Mouse (Mus musculus): ENCODE results near the gene Agbl5.

Agbl5 gene

DNA sequence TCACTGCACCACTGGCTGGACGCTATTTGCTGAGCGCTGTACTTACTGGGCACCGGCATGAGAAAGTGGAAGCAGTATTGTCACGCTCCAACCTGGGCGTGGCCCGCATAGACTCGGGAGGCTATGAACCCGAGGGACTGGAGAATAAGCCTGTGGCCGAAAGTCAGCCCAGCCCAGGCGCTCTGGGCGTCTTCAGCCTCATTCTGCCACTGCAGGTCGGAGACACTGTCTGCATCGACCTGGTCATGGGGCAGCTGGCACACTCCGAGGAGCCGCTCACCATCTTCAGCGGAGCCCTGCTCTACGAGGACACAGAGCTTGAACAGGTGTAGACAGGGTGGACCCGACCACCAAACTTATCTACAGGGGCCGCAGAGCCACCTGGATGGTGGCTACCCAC lies 32.1 kb downstream of the Agbl5 start:
- no peak for DNase-seq (ENCODE audit: low spot score in 2 of 2)

DNA sequence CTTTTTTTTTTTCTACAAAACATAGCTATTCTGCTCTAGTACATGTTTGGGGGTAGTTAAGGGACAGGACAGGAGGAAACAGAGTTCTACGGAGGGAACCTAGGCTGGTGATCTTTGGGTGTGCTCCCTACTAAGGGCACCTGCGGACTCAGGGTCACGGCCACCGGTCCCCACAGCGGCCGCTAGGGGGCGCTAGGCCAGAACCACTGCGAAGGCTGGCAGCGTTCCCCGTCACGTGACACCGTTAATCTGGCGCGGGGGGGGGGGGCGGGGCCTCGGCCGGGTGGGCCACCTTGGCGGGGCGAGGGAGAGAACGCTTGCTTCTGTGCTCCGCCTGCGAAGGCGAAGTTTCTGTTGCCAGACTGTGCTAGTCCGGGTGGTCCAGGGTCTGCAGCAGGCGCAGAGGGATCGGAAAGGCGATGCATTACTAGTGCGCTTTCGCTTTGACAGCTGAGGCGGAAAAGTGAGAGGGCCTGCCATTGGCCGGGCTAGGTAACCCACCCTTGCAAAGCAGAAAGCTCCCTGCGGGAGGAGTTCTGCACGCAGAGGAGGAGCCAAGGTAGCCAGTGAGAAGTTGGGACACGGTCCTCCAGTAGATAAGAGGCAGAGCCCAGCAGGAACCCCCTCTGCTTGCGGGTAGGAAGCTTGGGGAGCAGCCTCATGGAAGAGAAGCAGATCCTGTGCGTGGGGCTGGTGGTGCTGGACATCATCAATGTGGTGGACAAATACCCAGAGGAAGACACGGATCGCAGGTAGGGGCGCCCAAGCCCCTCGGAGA lies 33.0 kb downstream of the Agbl5 start, which contains the start of gene Khk:
Gene Khk (plus strand): TSS at position 176 of the 778 bp plus-strand sequence.
- DNase-seq (ENCODE audit: low spot score in 2 of 2), result peak; percentile 90

DNA sequence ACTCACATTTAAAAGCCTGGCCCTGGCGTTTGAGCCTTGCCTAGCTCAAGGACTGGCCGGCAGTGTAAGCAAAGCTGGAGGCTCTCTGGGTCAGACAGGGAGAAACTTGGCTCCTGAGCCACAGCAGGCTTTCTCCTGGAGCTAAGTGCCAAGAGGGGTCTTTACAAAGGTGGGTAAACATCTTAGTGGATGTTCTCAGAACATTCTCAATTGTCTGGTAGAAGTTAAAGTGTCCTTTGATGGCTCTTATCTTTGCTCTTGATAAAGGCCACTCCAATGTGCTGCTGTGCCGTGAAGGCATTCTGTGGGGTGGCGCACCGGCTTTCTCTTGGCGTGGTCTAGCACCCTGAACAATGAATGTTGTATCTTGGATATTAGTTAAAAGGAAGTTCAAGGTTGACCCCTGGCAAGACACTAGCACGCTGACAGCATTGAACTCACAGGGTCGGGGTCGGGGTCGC lies 34.1 kb downstream of the Agbl5 start:
- no peak for DNase-seq (ENCODE audit: low spot score in 2 of 2)

DNA sequence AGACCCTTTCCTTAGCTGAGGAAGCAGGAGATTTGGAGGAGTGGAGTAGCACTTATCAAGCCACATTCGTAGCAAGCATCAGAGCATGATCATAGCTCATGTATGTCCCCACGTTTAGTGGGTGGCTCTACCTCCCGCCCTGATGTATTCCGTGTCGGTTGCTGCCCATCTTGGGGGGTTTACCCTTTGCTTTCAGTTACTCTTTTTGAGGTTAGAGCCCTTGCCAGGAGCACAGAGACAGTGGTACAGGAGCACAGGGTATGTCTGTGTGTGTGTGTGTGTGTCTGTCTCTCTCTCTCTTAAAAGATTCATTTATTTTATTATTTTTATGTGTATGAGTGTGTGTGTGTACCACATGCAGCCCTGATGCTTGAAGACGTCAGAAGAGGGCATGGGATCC lies 34.6 kb downstream of the Agbl5 start:
- no peak for DNase-seq (ENCODE audit: low spot score in 2 of 2)

DNA sequence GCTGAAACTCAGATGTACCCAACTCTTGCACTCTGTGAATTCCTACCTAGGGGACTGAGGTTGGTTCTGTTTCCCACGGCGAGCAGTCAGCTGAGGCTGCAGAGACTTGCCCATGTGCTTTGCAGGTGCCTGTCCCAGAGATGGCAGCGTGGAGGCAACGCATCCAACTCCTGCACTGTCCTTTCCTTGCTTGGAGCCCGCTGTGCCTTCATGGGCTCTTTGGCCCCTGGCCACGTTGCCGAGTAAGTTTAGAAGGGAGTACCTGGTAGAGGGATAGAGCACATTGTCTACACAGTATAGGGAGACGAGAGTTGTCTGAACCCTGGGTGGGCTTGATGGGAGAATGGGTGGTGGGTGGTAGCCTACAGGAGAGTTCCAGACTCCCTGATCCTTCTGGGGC lies 36.1 kb downstream of the Agbl5 start:
- DNase-seq (ENCODE audit: low spot score in 2 of 2), result no peak

DNA sequence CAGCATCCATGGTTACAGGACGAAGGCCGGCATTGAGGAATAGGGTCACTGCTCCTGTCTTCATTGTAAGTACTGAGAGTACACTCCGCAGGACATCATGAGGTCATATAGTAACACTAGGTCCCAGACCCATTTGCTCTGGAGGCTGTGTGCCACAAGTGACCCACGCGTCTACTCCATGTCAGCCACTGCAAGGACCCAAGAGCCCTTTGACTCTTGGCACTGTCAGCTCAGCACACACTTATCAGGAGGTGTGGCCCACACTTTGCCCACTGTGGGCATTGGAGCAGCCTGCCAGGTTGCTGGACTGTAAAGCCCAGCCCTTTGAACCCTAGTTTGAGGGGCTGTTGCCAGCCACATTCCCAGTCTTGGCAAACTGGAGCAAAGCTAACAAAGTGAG lies 36.7 kb downstream of the Agbl5 start:
- DNase-seq (ENCODE audit: low spot score in 2 of 2), result no peak

DNA sequence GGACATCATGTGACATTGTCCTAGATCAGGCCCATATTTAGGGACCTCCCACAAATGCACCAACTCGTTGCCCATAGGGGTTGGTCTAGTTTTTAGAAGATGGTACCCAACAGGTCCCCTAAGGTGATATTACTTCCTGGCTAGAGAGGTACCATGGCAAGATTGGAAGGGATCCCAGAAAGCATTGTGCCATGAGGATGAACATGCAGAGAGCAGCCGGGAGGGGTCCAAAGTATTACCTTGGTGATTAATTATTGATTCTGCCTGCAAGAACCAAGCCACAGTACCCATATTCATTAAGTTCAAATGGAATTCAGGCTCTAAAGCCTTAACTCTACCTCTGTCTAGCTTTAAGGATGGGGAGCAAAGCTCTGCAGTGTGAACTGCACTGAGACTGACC lies 37.6 kb downstream of the Agbl5 start:
- DNase-seq (ENCODE audit: low spot score in 2 of 2), result no peak

DNA sequence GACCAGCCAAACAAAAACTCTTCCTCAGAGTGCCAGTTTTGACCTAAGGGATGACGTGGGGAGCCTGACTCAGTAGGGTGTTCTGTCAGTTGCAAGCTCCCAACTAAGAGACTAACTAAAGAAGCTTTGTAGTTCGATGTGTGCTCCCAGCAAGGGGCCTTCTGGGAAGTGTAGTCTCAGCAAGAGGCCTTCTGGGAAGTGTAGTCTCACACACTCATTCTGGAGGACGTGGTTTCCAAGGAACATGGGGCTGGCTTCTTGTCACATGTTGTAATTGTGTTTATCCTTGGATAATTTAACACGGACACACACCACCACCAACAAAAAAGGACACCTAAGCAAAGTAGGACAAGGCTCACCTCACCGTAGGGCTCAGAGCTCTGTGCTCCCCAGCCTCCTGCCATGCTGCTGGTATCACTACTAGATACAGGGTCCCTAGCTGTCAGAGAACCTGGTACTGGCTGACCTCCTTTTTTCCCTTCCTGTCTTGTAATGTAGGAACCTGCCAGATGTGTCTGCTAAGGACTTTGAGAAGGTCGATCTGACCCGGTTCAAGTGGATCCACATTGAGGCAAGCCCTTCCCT lies 39.5 kb downstream of the Agbl5 start:
- DNase-seq (ENCODE audit: low spot score in 2 of 2), result peak; percentile 56 to 64

DNA sequence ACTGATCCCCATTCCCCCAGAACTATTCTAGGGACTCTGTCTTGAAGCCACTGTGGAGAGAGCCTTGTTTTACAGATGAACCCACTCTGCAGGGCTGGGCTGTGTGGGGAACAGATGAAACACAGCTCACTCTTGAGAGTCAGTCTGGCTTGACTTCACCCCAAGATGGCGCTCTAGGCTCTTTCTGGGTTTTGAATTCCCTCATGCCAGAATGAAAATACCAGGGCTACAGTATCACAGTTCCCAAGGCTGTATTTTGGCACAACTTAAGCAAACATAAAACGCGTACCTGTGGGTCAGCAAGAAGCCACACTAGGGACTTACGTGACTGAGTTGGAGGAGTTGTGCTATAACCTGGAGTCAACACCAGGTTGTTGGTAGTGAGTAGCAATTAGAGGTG lies 41.6 kb downstream of the Agbl5 start:
- peak; percentile 85 for DNase-seq (ENCODE audit: low spot score in 2 of 2)

DNA sequence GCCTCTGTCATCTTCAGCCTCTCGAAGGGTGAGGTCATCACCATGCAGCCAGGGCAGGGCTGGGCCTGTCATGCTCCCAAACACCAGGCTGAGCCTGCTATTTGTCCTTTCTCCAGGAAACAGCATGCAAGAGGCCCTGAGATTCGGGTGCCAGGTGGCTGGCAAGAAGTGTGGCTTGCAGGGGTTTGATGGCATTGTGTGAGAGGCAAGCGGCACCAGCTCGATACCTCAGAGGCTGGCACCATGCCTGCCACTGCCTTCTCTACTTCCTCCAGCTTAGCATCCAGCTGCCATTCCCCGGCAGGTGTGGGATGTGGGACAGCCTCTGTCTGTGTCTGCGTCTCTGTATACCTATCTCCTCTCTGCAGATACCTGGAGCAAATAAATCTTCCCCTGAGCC lies 42.4 kb downstream of the Agbl5 start:
- no peak for DNase-seq (ENCODE audit: low spot score in 2 of 2)

DNA sequence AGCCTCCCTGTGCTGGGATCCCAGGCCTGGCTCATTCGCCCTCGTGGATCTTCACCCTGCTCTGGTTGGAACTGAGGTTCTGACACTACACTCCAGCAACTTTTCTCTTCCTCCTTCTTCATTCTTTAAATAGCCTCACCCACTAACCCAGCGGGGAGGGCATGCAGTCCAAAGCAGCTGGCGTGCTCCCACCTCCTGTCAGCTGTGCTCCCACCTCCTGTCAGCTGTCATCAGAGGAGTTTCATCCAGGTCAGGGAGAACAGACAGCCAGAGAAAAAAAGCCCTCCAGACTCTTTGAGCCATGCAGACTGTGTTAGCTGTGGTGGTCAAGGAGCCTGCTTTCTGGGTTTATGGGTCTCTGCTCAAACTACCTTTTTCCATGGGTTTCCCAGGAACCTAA lies 42.9 kb downstream of the Agbl5 start:
- DNase-seq (ENCODE audit: low spot score in 2 of 2), result no peak

DNA sequence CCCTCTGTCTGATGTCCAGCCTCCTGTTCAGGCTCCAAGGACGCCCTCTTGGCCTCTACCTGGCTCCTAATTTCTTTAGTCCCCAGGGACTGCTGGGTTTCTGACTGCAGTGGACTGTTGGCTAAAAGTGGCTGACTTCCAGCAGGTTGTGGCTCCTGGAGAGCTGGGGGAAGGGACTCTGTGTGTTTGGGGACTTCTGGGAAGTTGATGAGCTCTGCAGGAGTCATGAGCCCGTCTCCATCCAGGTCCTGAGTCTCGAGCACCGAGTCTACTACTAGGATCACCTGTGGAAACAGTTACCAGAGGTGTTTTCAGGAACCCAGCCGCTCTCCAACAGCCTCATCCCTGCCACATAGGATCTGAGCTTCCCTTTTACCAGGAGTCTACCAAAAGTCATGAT lies 45.2 kb downstream of the Agbl5 start:
- no peak for DNase-seq (ENCODE audit: low spot score in 2 of 2)

DNA sequence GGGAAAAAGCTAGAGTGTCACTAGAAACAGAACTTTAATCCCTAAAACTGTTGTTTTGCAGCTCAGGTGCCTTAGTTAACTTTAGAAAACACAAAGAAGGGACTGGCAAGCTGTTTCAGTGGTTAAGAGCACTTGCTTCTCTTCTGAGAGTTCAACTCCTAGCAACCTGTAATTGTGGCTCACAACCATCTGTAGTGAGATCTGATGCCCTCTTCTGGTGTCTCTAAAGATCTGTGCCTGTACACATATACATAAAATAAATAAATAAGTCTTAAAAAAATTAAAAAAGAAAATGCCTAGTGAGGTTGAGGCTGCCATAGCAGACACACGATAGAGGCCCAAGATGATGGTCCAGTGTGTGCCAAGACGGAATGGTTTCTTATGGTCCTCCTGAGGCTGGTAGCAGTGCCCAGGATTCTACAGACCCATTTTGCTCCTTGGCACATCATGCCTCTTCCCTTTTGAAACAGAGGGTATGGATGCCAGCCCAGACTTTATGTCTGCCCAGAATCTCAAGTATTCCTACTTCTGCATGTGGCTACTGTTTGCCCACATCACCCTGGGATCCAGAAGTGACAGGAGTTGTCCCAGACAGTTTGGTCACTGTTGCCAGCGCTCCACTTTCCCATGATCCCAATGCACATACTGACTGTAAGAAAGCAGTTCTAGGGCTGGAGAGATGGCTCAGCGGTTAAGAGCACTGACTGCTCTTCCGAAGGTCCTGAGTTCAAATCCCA lies 46.4 kb downstream of the Agbl5 start:
- DNase-seq (ENCODE audit: low spot score in 2 of 2), result no peak

DNA sequence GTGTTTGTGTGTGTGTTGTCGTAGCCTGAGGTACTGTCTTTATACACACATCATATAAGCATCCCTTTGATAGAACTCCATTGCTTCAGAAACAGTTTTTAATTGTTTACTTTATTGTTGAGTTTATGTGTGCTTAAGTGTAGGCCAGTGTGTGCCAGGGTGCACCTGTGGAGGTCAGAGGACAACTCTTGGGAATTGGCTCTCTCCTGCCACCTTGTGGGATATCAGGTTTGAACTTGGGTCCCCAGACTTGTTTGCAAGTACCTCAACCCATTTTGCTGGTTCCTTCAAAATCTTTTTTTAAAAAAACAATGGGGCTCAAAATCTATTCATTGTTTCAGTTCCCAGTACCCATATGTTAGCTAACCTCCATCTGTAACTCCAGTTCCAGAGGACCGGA lies 54.5 kb downstream of the Agbl5 start:
- DNase-seq (ENCODE audit: low spot score in 2 of 2), result no peak

DNA sequence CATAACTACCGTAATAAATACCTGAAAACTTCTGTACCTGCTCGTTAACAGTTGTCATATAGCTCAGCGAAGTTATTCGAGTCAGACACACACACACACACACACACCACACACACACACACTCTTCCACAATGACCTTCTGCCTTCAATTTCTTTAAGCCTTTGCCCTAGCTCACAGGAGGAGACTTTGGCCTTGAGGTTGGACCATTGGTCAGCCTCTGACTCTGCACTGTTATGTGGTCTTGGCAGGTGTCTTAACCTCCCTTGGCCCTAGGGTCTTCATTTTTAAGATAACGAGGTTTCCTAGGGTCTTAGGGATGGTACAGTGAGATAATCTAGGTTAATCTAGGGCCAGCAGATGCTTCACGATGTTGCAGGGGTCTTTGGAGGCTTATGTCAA lies 55.9 kb downstream of the Agbl5 start:
- no peak for DNase-seq (ENCODE audit: low spot score in 2 of 2)

DNA sequence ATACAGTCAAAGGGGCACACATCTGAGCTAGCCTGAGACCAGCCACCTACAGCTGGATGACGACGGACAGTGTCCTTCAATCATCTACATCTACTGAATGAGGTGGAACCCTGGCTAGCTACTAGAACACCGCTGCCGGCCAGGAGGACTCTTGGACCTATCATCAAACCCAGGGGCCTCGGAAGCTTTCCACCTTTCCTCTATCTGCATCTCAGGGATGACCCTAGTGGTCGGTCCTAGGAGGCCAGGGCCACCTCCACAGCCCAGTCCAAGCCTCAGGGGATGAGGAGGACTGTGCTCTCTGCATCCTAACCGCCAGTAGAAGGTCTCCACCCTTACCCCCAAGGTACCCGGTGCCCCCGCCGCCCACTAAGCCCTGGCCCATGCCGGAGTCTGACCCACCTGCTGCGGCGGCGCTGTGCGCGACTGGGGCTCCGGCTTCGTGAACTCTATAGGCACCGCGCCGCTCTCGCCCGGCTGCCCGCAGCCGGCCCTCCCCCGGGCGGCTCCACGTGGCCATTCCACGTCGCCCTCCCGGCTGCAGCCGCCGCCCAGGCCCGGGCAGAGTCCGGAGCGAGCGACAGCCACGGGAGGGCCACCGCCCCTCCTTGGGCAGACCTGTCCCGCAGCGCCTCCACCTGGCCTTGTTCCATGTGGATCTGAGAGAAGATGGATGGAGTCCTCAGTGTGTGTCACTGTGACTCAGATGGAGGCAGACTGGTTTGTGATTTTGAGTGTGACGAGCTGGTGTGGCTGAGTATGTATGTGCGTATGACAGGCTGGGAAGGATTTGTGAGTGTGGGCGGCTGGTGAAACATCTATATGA lies 56.7 kb downstream of the Agbl5 start, which contains the start of gene Cgref1:
Gene Cgref1 (minus strand): TSS at position 636 of the 826 bp plus-strand sequence.
- peak; percentile 81 to 84 for DNase-seq (ENCODE audit: low spot score in 2 of 2)

DNA sequence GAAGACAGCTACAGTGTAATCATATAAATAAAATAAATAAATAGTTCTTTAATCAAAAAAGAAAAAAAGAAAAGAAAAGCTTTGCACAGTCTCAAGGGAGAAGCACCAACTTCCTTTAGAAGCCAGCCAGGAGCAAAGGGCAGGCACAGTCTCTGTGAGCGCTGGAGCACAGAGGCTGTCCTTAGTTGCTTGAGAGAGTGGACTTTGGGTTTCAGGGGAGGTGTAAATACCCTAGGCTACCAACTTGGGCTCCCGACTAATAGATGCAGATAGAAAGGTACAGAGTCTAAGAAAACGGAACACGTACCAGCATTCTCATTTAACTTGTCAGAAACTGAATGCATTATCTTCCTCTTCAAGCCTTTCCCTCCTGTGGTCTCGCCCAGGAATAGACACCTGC lies 60.1 kb downstream of the Agbl5 start:
- DNase-seq (ENCODE audit: low spot score in 2 of 2), result no peak

DNA sequence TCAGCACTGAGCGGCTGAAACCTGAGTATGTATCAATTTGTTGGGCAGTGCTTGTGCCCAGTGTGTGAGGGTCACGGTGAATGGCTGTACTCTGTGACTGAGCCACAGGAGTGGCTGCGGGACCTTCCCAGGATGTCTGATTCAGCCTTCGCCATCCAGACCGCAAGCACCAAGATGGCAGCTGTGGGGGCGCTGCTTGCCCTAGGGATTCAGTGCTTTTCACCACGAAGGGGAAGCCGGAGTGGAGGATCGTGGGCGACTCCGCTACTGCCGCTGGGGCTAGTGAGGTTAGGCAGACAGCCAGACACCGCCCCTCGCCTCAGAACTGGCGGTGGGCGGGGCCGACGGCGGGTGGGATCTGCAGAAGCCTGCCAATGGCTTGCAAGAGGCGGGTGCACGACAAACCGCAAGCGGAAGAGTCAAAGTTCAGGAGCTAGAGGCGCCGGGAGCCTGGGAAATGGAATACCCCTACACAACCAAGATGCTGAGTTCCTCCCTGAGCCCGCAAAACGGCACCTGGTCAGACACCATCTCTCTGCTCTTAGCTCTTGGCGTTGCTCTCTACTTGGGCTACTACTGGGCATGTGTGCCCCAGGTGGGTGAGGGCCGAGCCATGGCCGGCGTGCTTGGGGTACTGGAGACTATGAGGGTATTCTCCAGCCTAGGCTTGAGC lies 61.3 kb downstream of the Agbl5 start:
- DNase-seq (ENCODE audit: low spot score in 2 of 2), result peak; percentile 91 to 92

DNA sequence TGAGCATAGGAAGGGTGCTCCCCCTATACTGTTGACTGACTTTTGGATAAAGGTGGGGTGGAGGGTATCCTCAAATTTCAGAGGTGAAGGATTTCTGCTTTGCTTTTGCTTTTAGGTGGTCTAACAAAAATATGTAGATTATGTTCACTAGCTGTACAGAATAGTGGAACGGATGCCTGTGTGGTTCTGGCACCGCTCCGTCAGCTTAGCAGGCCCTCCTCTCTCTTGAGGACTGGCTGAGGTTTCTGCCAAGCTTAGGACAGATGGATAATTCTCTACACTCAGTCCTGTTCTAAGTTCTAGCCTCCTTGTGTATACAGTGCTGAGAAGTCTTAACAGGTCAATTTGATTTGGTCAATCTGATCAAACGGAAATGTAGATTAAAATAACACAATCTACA lies 62.0 kb downstream of the Agbl5 start:
- DNase-seq (ENCODE audit: low spot score in 2 of 2), result no peak

DNA sequence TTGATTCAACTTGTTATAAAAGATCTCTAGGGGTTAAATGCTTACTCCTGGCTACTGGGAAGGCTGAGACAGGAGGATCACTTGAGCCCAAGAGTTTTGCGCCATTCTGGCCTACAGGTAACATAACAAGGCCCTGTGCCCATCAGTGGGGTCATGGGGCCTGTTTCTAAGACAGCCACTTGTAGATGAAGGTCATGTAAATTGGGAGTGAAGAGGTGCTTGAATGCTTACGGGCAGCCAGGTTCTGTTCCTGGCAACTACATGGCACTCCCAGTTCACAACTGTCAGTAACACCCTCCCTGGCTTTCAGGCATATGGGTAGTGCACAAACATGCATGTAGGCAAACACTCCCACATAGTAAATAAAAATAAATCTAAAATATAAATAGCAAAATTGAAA lies 62.4 kb downstream of the Agbl5 start:
- no peak for DNase-seq (ENCODE audit: low spot score in 2 of 2)

DNA sequence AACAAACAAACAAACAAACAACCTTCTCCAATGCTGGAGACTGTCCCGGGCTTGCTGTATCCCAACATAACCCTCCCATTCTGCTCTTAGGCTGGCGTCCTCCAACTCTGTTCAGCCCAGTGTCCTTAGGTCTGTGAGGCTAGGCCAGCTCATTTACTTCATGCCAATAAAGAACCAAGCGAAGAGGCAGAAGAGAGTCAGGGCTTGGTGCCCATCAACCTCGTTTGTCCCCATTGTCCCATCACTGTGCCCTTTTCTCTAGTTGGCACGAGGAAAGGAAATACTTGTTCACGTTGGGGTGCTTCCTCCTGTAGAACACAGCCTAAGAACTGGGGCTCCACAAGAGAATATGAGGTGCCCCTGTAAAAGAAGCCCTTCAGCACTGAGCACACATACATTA lies 63.2 kb downstream of the Agbl5 start:
- DNase-seq (ENCODE audit: low spot score in 2 of 2), result no peak
